Mouse (Mus musculus) forebrain, embryonic 16.5 days (tissue): ENCODE data around the gene Vgll4. TPM values are rescaled to one million over a fixed set of nuclear protein-coding genes. Genes with fewer than 3 reads are reported as not detected.

Experiments used
- ATAC-seq: fragments of 200-750 bp; cut with Nextera tagmentation; 2 replicates; pipeline ENCODE4 v1.8.0; 2017; ENCODE audit warnings: mild to moderate bottlenecking, moderate library complexity
- H3K27ac ChIP-seq: fragments of 300-500 bp; sonication (generic); 2 replicates; pipeline ENCODE4 v1.5.1; 2014; ENCODE audit warnings: low read length, control low read depth
- H3K27me3 ChIP-seq: fragments of 300-500 bp; sonication (generic); replicated peaks from 2 replicates; pipeline ENCODE4 v1.6.1; 2014; ENCODE audit warnings: low read length; ENCODE audit not compliant: control insufficient read depth, insufficient read depth
- H3K36me3 ChIP-seq: fragments of 300-500 bp; sonication (generic); 2 replicates; pipeline ENCODE4 v1.6.1; 2014; ENCODE audit not compliant: control insufficient read depth, insufficient read depth
- H3K4me1 ChIP-seq: fragments of 300-500 bp; sonication (generic); replicated peaks from 2 replicates; pipeline ENCODE4 v1.6.1; 2014; ENCODE audit warnings: low read length; ENCODE audit not compliant: control insufficient read depth, insufficient read depth
- H3K4me2 ChIP-seq: fragments of 300-500 bp; sonication (generic); 2 replicates; pipeline ENCODE4 v1.6.1; 2014; ENCODE audit warnings: mild to moderate bottlenecking, low read length, control low read depth
- H3K4me3 ChIP-seq: fragments of 300-500 bp; sonication (generic); replicated peaks from 2 replicates; pipeline ENCODE4 v1.5.1; 2014; ENCODE audit warnings: mild to moderate bottlenecking, low read length, control low read depth
- H3K9ac ChIP-seq: fragments of 300-500 bp; sonication (generic); replicated peaks from 2 replicates; pipeline ENCODE4 v1.6.1; 2014; ENCODE audit warnings: low read depth, low read length, control low read depth
- H3K9me3 ChIP-seq: fragments of 300-500 bp; sonication (generic); 2 replicates; pipeline ENCODE4 v1.6.1; 2016; ENCODE audit warnings: low read length; ENCODE audit not compliant: control insufficient read depth
- WGBS: fragments of 180-500 bp; shearing (Covaris S2); extraction: QIAGEN DNeasy Blood & Tissue Kit; methylation state at CpG from one replicate; pipeline ENCODE4 v1.1.7; 2014; 5-methylcytosine and 5-hydroxymethylcytosine counted together
- polyA plus RNA-seq: library from polyadenylated mRNA; unstranded; fragments of >200 nt; fragmentation: Nextera tagmentation; extraction: Ambion mirVana; gene quantifications from 2 replicates; pipeline ENCODE4 v1.2.1, GENCODE M21; 2015

Vgll4 gene
- polyA plus RNA-seq, 1 experiment from 2014 or later = 74.3 TPM

GRCm38 (mm10) chr6:114876546-114876945 is 93.2 kb downstream of the Vgll4 start:
- H3K9ac ChIP-seq = peak overlapping the region; percentile 20; the same call in 1 of the 2 replicates

GRCm38 (mm10) chr6:114876033-114876432 is 93.8 kb downstream of the Vgll4 start:
- no peak overlapping the region for H3K4me2 ChIP-seq
- H3K27ac ChIP-seq = peak overlapping the region; percentile 97
- 24% methylated on average over 4 of the region's 4 CpGs for WGBS
- H3K36me3 ChIP-seq = no peaks in the 10 kb centered on the region
- H3K9ac ChIP-seq = peak overlapping the region; percentile 37; the same call in 1 of the 2 replicates
- H3K4me3 ChIP-seq = no peak overlapping the region
- no peaks in the 10 kb centered on the region for H3K27me3 ChIP-seq
- no peak for ATAC-seq
- peaks cover 78% of the 10 kb centered on the region for H3K4me1 ChIP-seq
- H3K9me3 ChIP-seq = no peaks in the 10 kb centered on the region

More at GRCm38 (mm10) chr6:114876546-114876945, 93.2 kb downstream of the Vgll4 start:
- H3K27me3 ChIP-seq = no peaks in the 10 kb centered on the region
- no peaks in the 10 kb centered on the region for H3K9me3 ChIP-seq
- peak overlapping the region; percentile 97 for H3K27ac ChIP-seq
- WGBS = 54% methylated on average over 6 of the region's 6 CpGs
- no peaks in the 10 kb centered on the region for H3K36me3 ChIP-seq
- no peak overlapping the region for H3K4me2 ChIP-seq
- peaks cover 79% of the 10 kb centered on the region for H3K4me1 ChIP-seq
- no peak for ATAC-seq
- H3K4me3 ChIP-seq = no peak overlapping the region

DNA sequence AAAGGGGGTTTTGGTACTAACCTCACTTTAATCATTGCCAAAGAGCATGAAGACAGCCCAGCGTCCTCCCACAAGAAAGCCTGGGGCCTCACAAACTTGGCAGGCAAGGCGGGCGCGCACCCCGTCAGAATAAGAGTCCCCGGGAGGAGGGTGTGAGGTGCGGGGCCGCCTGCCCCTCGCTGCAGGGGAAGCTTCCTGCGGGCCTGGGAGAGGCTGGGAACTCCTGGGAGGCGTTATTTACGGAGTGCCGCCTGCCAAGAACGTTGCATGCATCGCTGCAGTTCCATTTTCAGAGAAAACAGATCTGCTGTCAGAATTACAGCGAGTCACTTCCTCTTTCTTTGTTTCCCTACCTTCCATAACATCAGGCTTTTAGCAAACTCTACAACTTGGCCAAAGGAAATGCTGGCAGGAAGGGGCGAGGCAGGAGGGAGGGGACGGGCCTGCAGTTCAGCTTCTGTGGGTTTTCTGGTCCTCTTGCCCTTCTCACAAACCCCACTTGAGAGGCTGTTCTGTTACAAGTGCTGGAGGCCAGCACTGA is 94.7 kb downstream of the Vgll4 start:
- H3K36me3 ChIP-seq = no peaks in the 10 kb centered on the region
- no peaks in the 10 kb centered on the region for H3K9me3 ChIP-seq
- H3K9ac ChIP-seq = peak overlapping the region; percentile 54
- peak; percentile 88 for ATAC-seq
- peak overlapping the region; percentile 36 for H3K4me3 ChIP-seq
- H3K27ac ChIP-seq = peak overlapping the region; percentile 97
- peak overlapping the region; percentile 58 for H3K4me2 ChIP-seq
- 0% methylated on average over 18 of the region's 18 CpGs for WGBS
- peaks cover 79% of the 10 kb centered on the region for H3K4me1 ChIP-seq
- H3K27me3 ChIP-seq = no peaks in the 10 kb centered on the region

DNA sequence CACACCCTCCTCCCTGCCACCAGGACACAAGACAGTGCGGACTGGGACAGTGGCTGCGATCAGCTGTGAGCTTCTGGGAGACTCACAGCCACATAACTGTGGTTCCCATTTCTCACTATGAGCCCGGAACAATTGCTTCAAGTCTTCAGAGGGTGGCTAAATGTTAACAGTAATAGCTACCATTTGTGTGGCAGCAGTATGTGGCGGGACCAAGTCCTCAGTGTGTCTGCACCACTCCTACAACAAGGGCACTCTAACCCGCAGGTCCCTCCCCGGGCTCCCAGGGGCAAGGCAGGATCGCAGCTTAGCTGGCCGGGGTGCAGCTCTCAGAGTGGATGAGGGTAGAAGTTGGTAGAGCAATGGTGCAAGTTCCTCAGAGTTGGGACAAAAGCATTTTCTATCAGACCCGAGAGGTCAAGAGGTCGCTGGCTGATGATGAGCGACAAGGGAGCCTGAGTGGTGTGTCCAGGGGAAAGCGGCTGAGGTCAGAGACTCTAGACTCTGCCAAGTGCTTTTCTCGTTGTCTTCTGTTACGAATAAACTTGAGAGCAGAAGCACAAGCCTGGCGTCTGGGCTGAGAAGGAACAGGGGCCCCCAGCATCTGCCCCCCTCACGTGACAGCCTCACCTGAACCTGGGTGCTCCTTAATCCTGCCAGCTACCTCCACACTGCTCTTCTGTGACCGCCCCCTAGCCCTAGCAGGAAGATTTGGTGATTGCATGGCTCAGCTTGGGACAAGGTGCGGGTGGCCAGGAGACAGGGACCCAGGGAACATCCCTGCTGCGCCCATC is 95.5 kb downstream of the Vgll4 start:
- WGBS = 6% methylated on average over 19 of the region's 19 CpGs
- Histone ChIP-seq H3K9ac (peak overlapping the region; percentile 54), H3K4me2 (peak overlapping the region; percentile 58), H3K9me3 (no peaks in the 10 kb centered on the region), H3K36me3 (no peaks in the 10 kb centered on the region), H3K4me1 (peaks cover 78% of the 10 kb centered on the region), H3K27me3 (no peaks in the 10 kb centered on the region), H3K27ac (peak overlapping the region; percentile 97), H3K4me3 (peak overlapping the region; percentile 36)
- peak; percentile 47; the same call in 1 of the 2 replicates for ATAC-seq

DNA sequence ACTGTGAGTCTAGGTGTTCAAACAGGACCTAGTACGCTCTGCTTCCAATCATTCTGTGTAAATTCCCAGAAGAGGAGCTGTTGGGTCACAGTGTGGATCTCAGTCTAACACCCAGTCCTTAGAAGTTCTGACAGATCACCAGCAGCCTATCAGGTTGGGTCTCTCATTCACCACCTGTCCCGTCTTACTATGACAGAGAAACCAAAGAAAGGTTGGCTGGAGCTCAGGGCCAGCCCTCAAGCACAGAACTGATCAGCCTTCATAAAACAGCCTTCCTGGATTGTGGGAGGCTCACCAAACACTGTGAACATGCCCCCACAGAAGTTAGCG is 96.0 kb downstream of the Vgll4 start:
- H3K9ac ChIP-seq = peak overlapping the region; percentile 54
- no peak for ATAC-seq

DNA sequence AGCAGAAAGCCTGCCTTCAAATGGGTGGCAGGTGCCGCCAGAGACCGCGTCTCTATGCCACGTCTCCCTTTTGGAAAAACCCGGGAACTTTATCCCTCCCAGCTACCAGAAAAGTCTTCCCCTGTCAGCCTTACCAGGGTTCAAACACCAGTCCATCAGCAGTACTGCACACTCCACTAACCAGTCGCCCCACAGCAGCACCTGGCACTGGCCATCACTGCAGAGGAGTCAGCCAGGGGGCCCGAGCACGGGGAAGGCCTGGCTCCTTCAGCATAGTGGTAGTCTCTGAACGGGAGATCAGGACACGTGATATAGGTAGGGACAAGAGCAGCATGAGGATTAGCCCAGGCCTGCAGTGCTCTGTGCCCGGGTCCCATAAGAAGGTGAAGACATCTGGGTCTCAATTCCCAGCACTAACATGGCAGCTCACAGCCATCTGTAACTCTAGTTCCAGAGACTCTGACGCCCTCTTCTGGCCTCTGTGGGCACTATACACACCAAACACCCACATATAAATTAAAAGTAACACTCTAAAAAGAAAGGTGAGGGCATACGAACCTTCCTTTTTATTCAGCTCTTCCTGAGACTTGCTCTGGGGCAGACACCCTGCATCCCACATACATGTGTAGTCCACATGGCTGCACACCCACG is 98.7 kb downstream of the Vgll4 start:
- no peaks in the 10 kb centered on the region for H3K9me3 ChIP-seq
- H3K9ac ChIP-seq = no peak overlapping the region
- no peak overlapping the region for H3K27ac ChIP-seq
- no peak for ATAC-seq
- peaks cover 49% of the 10 kb centered on the region for H3K4me1 ChIP-seq
- no peak overlapping the region for H3K4me3 ChIP-seq
- no peaks in the 10 kb centered on the region for H3K27me3 ChIP-seq
- H3K36me3 ChIP-seq = no peaks in the 10 kb centered on the region
- 88% methylated on average over 14 of the region's 14 CpGs for WGBS
- no peak overlapping the region for H3K4me2 ChIP-seq

More for the DNA sequence above, 96.0 kb downstream of the Vgll4 start:
- Histone ChIP-seq H3K4me3 (peak overlapping the region; percentile 36), H3K36me3 (no peaks in the 10 kb centered on the region), H3K27me3 (no peaks in the 10 kb centered on the region), H3K9me3 (no peaks in the 10 kb centered on the region), H3K27ac (peak overlapping the region; percentile 97), H3K4me2 (peak overlapping the region; percentile 58), H3K4me1 (peaks cover 73% of the 10 kb centered on the region)
- 46% methylated on average over 3 of the region's 3 CpGs for WGBS

- no peaks in the 10 kb centered on the region for H3K36me3 ChIP-seq
- no peak overlapping the region for H3K9ac ChIP-seq
- no peak overlapping the region for H3K4me3 ChIP-seq
- WGBS = 71% methylated on average over 6 of the region's 6 CpGs
- peaks cover 34% of the 10 kb centered on the region for H3K4me1 ChIP-seq
- H3K4me2 ChIP-seq = no peak overlapping the region
- H3K27ac ChIP-seq = peak overlapping the region; percentile 7; the same call in 1 of the 2 replicates
- no peaks in the 10 kb centered on the region for H3K27me3 ChIP-seq
- 0 out of 2 replicates have a peak, but pooled peaks have one; percentile 16 for ATAC-seq
- no peaks in the 10 kb centered on the region for H3K9me3 ChIP-seq
These were observed 100.2 kb downstream of the Vgll4 start for GRCm38 (mm10) chr6:114869501-114870076.

- H3K9ac ChIP-seq = no peak overlapping the region
- 88% methylated on average over 7 of the region's 7 CpGs for WGBS
These were observed 101.1 kb downstream of the Vgll4 start for GRCm38 (mm10) chr6:114868656-114869055.

GRCm38 (mm10) chr6:114866619-114867018 is 103.2 kb downstream of the Vgll4 start:
- Histone ChIP-seq H3K9ac (no peak overlapping the region), H3K4me2 (no peak overlapping the region), H3K9me3 (no peaks in the 10 kb centered on the region), H3K27ac (no peak overlapping the region), H3K4me3 (no peak overlapping the region), H3K36me3 (no peaks in the 10 kb centered on the region; the same call in 1 of the 2 replicates), H3K27me3 (no peaks in the 10 kb centered on the region), H3K4me1 (peaks cover 11% of the 10 kb centered on the region)
- 90% methylated on average over 4 of the region's 4 CpGs for WGBS
- no peak for ATAC-seq

More at GRCm38 (mm10) chr6:114868656-114869055, 101.1 kb downstream of the Vgll4 start:
- Histone ChIP-seq H3K36me3 (no peaks in the 10 kb centered on the region), H3K4me2 (no peak overlapping the region), H3K27me3 (no peaks in the 10 kb centered on the region), H3K4me3 (no peak overlapping the region), H3K27ac (no peak overlapping the region), H3K4me1 (peaks cover 24% of the 10 kb centered on the region), H3K9me3 (no peaks in the 10 kb centered on the region)
- no peak for ATAC-seq
